Mouse (Mus musculus) ovary, adult 2 months (tissue): ENCODE data around the gene Hspb9. TPM values are rescaled to one million over a fixed set of nuclear protein-coding genes. Genes with fewer than 3 reads are reported as not detected.

Experiments used
- polyA plus RNA-seq: library from polyadenylated mRNA; depleted of rRNA; stranded (reverse); fragments of >200 nt; gene quantifications from 2 replicates; pipeline ENCODE4 v1.2.3, GENCODE M21; 2012; rRNA removed

The Hspb9 gene
- polyA plus RNA-seq, result 0.25 TPM in 1 of 2 replicates, not detected in the other

GRCm38 (mm10) chr11:100713735-100714533 lies at the start of gene Hspb9:
Gene Hspb9 (plus strand): TSS chr11:100713850.

GRCm38 (mm10) chr11:100692164-100692616 lies 21.5 kb upstream of the Hspb9 start, which contains the start of gene Zfp385c:
Gene Zfp385c (minus strand): TSS chr11:100692455.

GRCm38 (mm10) chr11:100703851-100704531 lies 9.7 kb upstream of the Hspb9 start, which contains the start of gene Dhx58:
Gene Dhx58 (minus strand): TSS chr11:100704271.

GRCm38 (mm10) chr11:100711783-100712615 lies 1.7 kb upstream of the Hspb9 start, which contains the start of gene Kat2a:
Gene Kat2a (minus strand): TSS chr11:100712465.

GRCm38 (mm10) chr11:100738066-100738604 lies 24.5 kb downstream of the Hspb9 start, which contains the start of gene Rab5c:
Gene Rab5c (minus strand): TSS chr11:100738215.

GRCm38 (mm10) chr11:100759611-100760233 lies 46.1 kb downstream of the Hspb9 start, which contains the start of gene Kcnh4:
Gene Kcnh4 (minus strand): TSS chr11:100759942.

GRCm38 (mm10) chr11:100762831-100763230 lies 49.2 kb downstream of the Hspb9 start, which contains the start of gene Hcrt:
Gene Hcrt (minus strand): TSS chr11:100762931.

Other genes starting within 250 kb of the Hspb9 start
- gene Klhl11, start 241.1 kb upstream of the Hspb9 start, polyA plus RNA-seq, result 14.7 and 15.4 TPM in 2 replicates
- gene Acly, start 185.8 kb upstream of the Hspb9 start, polyA plus RNA-seq, result 175 and 200 TPM in 2 replicates
- gene Ttc25, start 168.2 kb upstream of the Hspb9 start, polyA plus RNA-seq, result 1.5 and 1.9 TPM in 2 replicates
- 39.0 and 41.4 TPM in 2 replicates for gene Cnp, start 138.9 kb upstream of the Hspb9 start, polyA plus RNA-seq
- gene Nkiras2, start 94.6 kb upstream of the Hspb9 start, polyA plus RNA-seq, result 78.9 and 85.1 TPM in 2 replicates
- gene Dnajc7, start 93.7 kb upstream of the Hspb9 start, polyA plus RNA-seq, result 17.3 and 32.6 TPM in 2 replicates
- 1.3 and 1.5 TPM in 2 replicates for gene Zfp385c, start 21.4 kb upstream of the Hspb9 start, polyA plus RNA-seq
- gene Dhx58, start 9.6 kb upstream of the Hspb9 start, polyA plus RNA-seq, result 9.3 and 10.9 TPM in 2 replicates
- 71.0 and 77.2 TPM in 2 replicates for gene Kat2a, start 1.4 kb upstream of the Hspb9 start, polyA plus RNA-seq
- gene Rab5c, start 24.4 kb downstream of the Hspb9 start, polyA plus RNA-seq, result 254 and 258 TPM in 2 replicates
- gene Kcnh4, start 46.1 kb downstream of the Hspb9 start, polyA plus RNA-seq, result 0.28 and 0.75 TPM in 2 replicates
- 0.34 TPM in 1 of 2 replicates, not detected in the other for gene Hcrt, start 49.1 kb downstream of the Hspb9 start, polyA plus RNA-seq
- gene Ghdc, start 57.1 kb downstream of the Hspb9 start, polyA plus RNA-seq, result 15.8 and 19.6 TPM in 2 replicates
- gene Stat5b, start 136.9 kb downstream of the Hspb9 start, polyA plus RNA-seq, result 58.2 and 62.1 TPM in 2 replicates
- gene Stat5a, start 145.5 kb downstream of the Hspb9 start, polyA plus RNA-seq, result 65.0 and 74.5 TPM in 2 replicates
- 120 and 122 TPM in 2 replicates for gene Stat3, start 225.7 kb downstream of the Hspb9 start, polyA plus RNA-seq